In the genomic region with DNA sequence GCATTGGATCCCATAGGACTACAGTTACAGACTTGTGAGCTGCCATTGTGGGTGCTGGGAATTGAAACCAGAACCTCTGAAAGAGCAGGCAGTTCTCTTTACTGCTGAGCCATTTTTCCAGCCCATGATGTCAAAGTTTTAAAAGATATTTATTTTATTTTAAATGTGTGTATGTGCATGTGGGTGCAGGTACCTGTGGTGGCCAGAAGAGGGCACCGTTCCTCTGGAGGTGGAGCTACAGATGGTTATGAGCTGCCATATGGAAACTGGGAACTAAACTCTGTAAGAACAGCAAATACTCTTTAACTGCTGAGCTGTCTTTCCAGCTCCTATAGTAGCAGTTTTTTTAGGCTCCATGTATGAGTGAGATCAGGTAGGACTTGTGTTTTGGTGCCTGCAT, we compare ENCODE assay signal across 21 mouse cellular contexts. TPM values are rescaled to one million over a fixed set of nuclear protein-coding genes. Genes with fewer than 3 reads are reported as not detected.
A peak's percentile ranks its signal among the peaks of the same experiment; 100 is the strongest.
DNase-seq lines count a peak whose midpoint lies in the region; ATAC-seq and TF ChIP-seq lines count a peak whose summit lies in the region.
"Had no signal": no experiment of that assay in that cellular context is flagged by ENCODE, and none has a peak within 500 bp of the region (broad histone marks: within the 10 kb centered on the region; RNA-seq: fewer than 3 reads in every experiment).

No protein-coding gene starts in this region.

- H3K9me3 ChIP-seq in kidney, embryonic 16.5 days (ENCODE audit: low read length): peaks cover 10% of the 10 kb centered on the region
- no peaks in the 10 kb centered on the region for H3K9me3 ChIP-seq in midbrain, postnatal 0 days (ENCODE audit: low read length)
- 0 out of 2 replicates have a peak, but pooled peaks cover 5% of the 10 kb centered on the region for H3K9me3 ChIP-seq in midbrain, embryonic 11.5 days (ENCODE audit: control insufficient read depth, low read length)

- no peak overlapping the region for H3K27ac ChIP-seq in kidney, adult 2 months (ENCODE audit: insufficient read depth, low read depth, low read length)
- no peak overlapping the region for H3K27ac ChIP-seq in kidney, embryonic 16.5 days (ENCODE audit: low read length)
- H3K27ac ChIP-seq in midbrain, postnatal 0 days (ENCODE audit: low read depth, low read length): no peak overlapping the region
- H3K27ac ChIP-seq in midbrain, embryonic 11.5 days (ENCODE audit: low read depth, low read length): no peak overlapping the region
- no peak overlapping the region for H3K27ac ChIP-seq in bone marrow, adult 2 months (ENCODE audit: control insufficient read depth, insufficient read depth, low read depth, low read length, poor library complexity)
- H3K27ac ChIP-seq: embryonic facial prominence, embryonic 10.5 days; hindbrain, embryonic 13.5 days; neural tube, embryonic 12.5 days had no signal

- H3K27me3 ChIP-seq in kidney, adult 2 months (replicated peaks; ENCODE audit: control insufficient read depth, insufficient read depth, low read length): no peaks in the 10 kb centered on the region
- H3K27me3 ChIP-seq in kidney, embryonic 16.5 days (ENCODE audit: insufficient read depth, low read length): no peaks in the 10 kb centered on the region
- H3K27me3 ChIP-seq in midbrain, postnatal 0 days (ENCODE audit: insufficient read depth, low read length): no peaks in the 10 kb centered on the region
- no peaks in the 10 kb centered on the region for H3K27me3 ChIP-seq in midbrain, embryonic 11.5 days (ENCODE audit: control insufficient read depth, insufficient read depth, low read length)
- H3K27me3 ChIP-seq: hindbrain, embryonic 13.5 days; neural tube, embryonic 12.5 days; Patski had no signal

- no peak for ATAC-seq in kidney, embryonic 16.5 days (ENCODE audit: low FRiP score, low TSS enrichment)
- ATAC-seq in midbrain, postnatal 0 days (ENCODE audit: low FRiP score): no peak
- no peak for ATAC-seq in midbrain, embryonic 11.5 days (ENCODE audit: low FRiP score)
- ATAC-seq: forebrain, embryonic 14.5 days; Patski had no signal

- WGBS in kidney, adult 2 months: 100% methylated on average over 1 of the region's 1 CpGs
- 94% methylated on average over 1 of the region's 1 CpGs for WGBS in kidney, embryonic 16.5 days
- 90% methylated on average over 1 of the region's 1 CpGs for WGBS in midbrain, postnatal 0 days
- WGBS in midbrain, embryonic 11.5 days: 94% methylated on average over 1 of the region's 1 CpGs
- WGBS in bone marrow, adult 2 months: 73% methylated on average over 1 of the region's 1 CpGs

- H3K36me3 ChIP-seq in kidney, adult 2 months (ENCODE audit: control insufficient read depth, insufficient read depth, low read length): no peaks in the 10 kb centered on the region
- peaks cover 33% of the 10 kb centered on the region for H3K36me3 ChIP-seq in kidney, embryonic 16.5 days (ENCODE audit: insufficient read depth, low read length)
- H3K36me3 ChIP-seq in midbrain, postnatal 0 days (ENCODE audit: insufficient read depth, low read length): peaks cover 14% of the 10 kb centered on the region
- H3K36me3 ChIP-seq in midbrain, embryonic 11.5 days (ENCODE audit: control insufficient read depth, insufficient read depth, low read length): peaks cover 16% of the 10 kb centered on the region

- no peak for DNase-seq in kidney, adult 2 months
- no peak for DNase-seq in midbrain, postnatal 0 days (ENCODE audit: low spot score)
- no peak for DNase-seq in midbrain, embryonic 11.5 days (ENCODE audit: low spot score, missing footprints)
- DNase-seq in frontal cortex, postnatal 10 days (ENCODE audit: low spot score in 2 of 2): no peak
- DNase-seq in cerebellum, postnatal 4 days (ENCODE audit: low spot score in 2 of 2): no peak
- DNase-seq: cerebellum, adult 11 months; cerebellum, postnatal 36 days; heart, adult 18-20 months; kidney, adult 11 months; kidney, postnatal 36 days; left cerebral cortex, postnatal 4 days; lung, postnatal 14 days; spleen, adult 18-20 months had no signal

- H3K4me3 ChIP-seq in kidney, adult 2 months (ENCODE audit: insufficient read depth, low read depth, low read length): no peak overlapping the region
- H3K4me3 ChIP-seq in kidney, embryonic 16.5 days (ENCODE audit: low read length): no peak overlapping the region
- no peak overlapping the region for H3K4me3 ChIP-seq in midbrain, postnatal 0 days (ENCODE audit: low read depth, low read length)
- H3K4me3 ChIP-seq in midbrain, embryonic 11.5 days (ENCODE audit: low read depth, low read length): no peak overlapping the region
- H3K4me3 ChIP-seq in bone marrow, adult 2 months (replicated peaks; ENCODE audit: control insufficient read depth, low read depth, low read length): no peak overlapping the region
- H3K4me3 ChIP-seq: embryonic facial prominence, embryonic 10.5 days; hindbrain, embryonic 13.5 days; neural tube, embryonic 12.5 days had no signal

- no peak overlapping the region for H3K4me2 ChIP-seq in kidney, embryonic 16.5 days (replicated peaks; ENCODE audit: low read depth, low read length)
- no peak overlapping the region for H3K4me2 ChIP-seq in midbrain, postnatal 0 days (ENCODE audit: low read depth, low read length, poor library complexity, severe bottlenecking)
- no peak overlapping the region for H3K4me2 ChIP-seq in midbrain, embryonic 11.5 days
- H3K4me2 ChIP-seq: hindbrain, embryonic 13.5 days; liver, embryonic 11.5 days; neural tube, embryonic 12.5 days had no signal

- peak; percentile 23; the same call in 1 of the 2 replicates for TF ChIP-seq CTCF in kidney, adult 2 months (conservative IDR thresholded peaks at IDR 0.05; ENCODE audit: insufficient read depth, insufficient read length, low read depth, low read length)
- TF ChIP-seq CTCF in midbrain, postnatal 0 days (IDR thresholded peaks at IDR 0.05): peak; percentile 48
- TF ChIP-seq CTCF in bone marrow, adult 2 months (IDR thresholded peaks at IDR 0.05; ENCODE audit: control insufficient read depth, insufficient read depth, low read length): peak; percentile 33; the same call in 1 of the 2 replicates

- H3K4me1 ChIP-seq in kidney, adult 2 months (ENCODE audit: control insufficient read depth, insufficient read depth, low read length): no peaks in the 10 kb centered on the region
- H3K4me1 ChIP-seq in kidney, embryonic 16.5 days (ENCODE audit: insufficient read depth, low read length): peaks cover 4% of the 10 kb centered on the region
- no peaks in the 10 kb centered on the region for H3K4me1 ChIP-seq in midbrain, postnatal 0 days (ENCODE audit: insufficient read depth, low read length)
- no peaks in the 10 kb centered on the region for H3K4me1 ChIP-seq in midbrain, embryonic 11.5 days (ENCODE audit: control insufficient read depth, insufficient read depth, low read length)
- no peaks in the 10 kb centered on the region for H3K4me1 ChIP-seq in bone marrow, adult 2 months (ENCODE audit: control insufficient read depth, insufficient read depth, low read length)
- H3K4me1 ChIP-seq: neural tube, embryonic 12.5 days had no signal

- no peak for TF ChIP-seq POLR2A in kidney, adult 2 months (IDR thresholded peaks at IDR 0.05; ENCODE audit: low read depth, low read length)
- no peak for TF ChIP-seq POLR2A in bone marrow, adult 2 months (IDR thresholded peaks at IDR 0.05; ENCODE audit: borderline replicate concordance, control insufficient read depth, low read depth, low read length)

- no peak overlapping the region for H3K9ac ChIP-seq in kidney, embryonic 16.5 days (replicated peaks; ENCODE audit: low read length)
- no peak overlapping the region for H3K9ac ChIP-seq in midbrain, postnatal 0 days (replicated peaks; ENCODE audit: low read length, poor library complexity, severe bottlenecking)
- no peak overlapping the region for H3K9ac ChIP-seq in midbrain, embryonic 11.5 days (ENCODE audit: low read length)
- H3K9ac ChIP-seq: hindbrain, embryonic 13.5 days; neural tube, embryonic 12.5 days had no signal

RNA-seq across cellular contexts. Expression of a gene that starts 23.1 kb away (rescaled TPM):
- polyA plus RNA-seq in kidney, adult 2 months (2012; rRNA removed): 31.8 and 33.9 TPM in 2 replicates
- polyA plus RNA-seq in kidney, embryonic 16.5 days (2015; fragmentation: Nextera tagmentation; extraction: Ambion mirVana): 16.9 and 17.3 TPM in 2 replicates
- 129 and 137 TPM in 2 replicates for total RNA-seq in midbrain, postnatal 0 days (2014; rRNA removed)
- polyA plus RNA-seq in midbrain, postnatal 0 days (2015; fragmentation: Nextera tagmentation; extraction: Ambion mirVana): 26.1 and 26.6 TPM in 2 replicates
- 11.2 and 14.0 TPM in 2 replicates for polyA plus RNA-seq in midbrain, embryonic 11.5 days (2014; fragmentation: Nextera tagmentation; extraction: Ambion mirVana)
- polyA plus RNA-seq in bone marrow, adult 2 months (2011; ENCODE audit: insufficient read depth, insufficient read length, low replicate concordance, missing spikeins): 13.7 and 15.4 TPM in 2 replicates
